Mouse (Mus musculus): ENCODE measurements around the gene Fam133b. TPM values are rescaled to one million over a fixed set of nuclear protein-coding genes. Genes with fewer than 3 reads are reported as not detected.

Fam133b gene
- total and polyA plus RNA-seq, 2 experiments from 2014 or later: 24.3 to 25.1 TPM

- Histone ChIP-seq H3K27me3 (ENCODE audit: insufficient read depth, low read length) (no peaks in the 10 kb centered on the region), H3K4me2 (ENCODE audit: low read depth, low read length, poor library complexity, severe bottlenecking) (no peak overlapping the region), H3K36me3 (ENCODE audit: insufficient read depth, low read length) (no peaks in the 10 kb centered on the region), H3K27ac (ENCODE audit: low read depth, low read length) (no peak overlapping the region), H3K9me3 (ENCODE audit: low read length) (no peaks in the 10 kb centered on the region), H3K9ac (replicated peaks; ENCODE audit: low read length, poor library complexity, severe bottlenecking) (no peak overlapping the region), H3K4me1 (ENCODE audit: insufficient read depth, low read length) (no peaks in the 10 kb centered on the region), H3K4me3 (ENCODE audit: low read depth, low read length) (no peak overlapping the region)
- ATAC-seq (ENCODE audit: low FRiP score) (no peak), DNase-seq (ENCODE audit: low spot score) (no peak)
- 93% methylated on average over 9 of the region's 9 CpGs for WGBS
- no peak for TF ChIP-seq CTCF (IDR thresholded peaks at IDR 0.05)
Measured at GRCm38 (mm10) chr5:3515477-3515876, 28.2 kb upstream of the Fam133b start.

GRCm38 (mm10) chr5:3516481-3517075, 27.1 kb upstream of the Fam133b start:
- H3K4me1 ChIP-seq (ENCODE audit: insufficient read depth, low read length): no peaks in the 10 kb centered on the region
- DNase-seq (ENCODE audit: low spot score): peak; percentile 82
- peak; percentile 71 for ATAC-seq (ENCODE audit: low FRiP score)
- no peaks in the 10 kb centered on the region for H3K9me3 ChIP-seq (ENCODE audit: low read length)
- no peak overlapping the region for H3K9ac ChIP-seq (replicated peaks; ENCODE audit: low read length, poor library complexity, severe bottlenecking)
- no peaks in the 10 kb centered on the region for H3K27me3 ChIP-seq (ENCODE audit: insufficient read depth, low read length)
- no peaks in the 10 kb centered on the region for H3K36me3 ChIP-seq (ENCODE audit: insufficient read depth, low read length)
- WGBS: 54% methylated on average over 9 of the region's 9 CpGs
- no peak overlapping the region for H3K27ac ChIP-seq (ENCODE audit: low read depth, low read length)
- peak; percentile 78 for TF ChIP-seq CTCF (IDR thresholded peaks at IDR 0.05)
- H3K4me3 ChIP-seq (ENCODE audit: low read depth, low read length): no peak overlapping the region
- H3K4me2 ChIP-seq (ENCODE audit: low read depth, low read length, poor library complexity, severe bottlenecking): no peak overlapping the region

DNA sequence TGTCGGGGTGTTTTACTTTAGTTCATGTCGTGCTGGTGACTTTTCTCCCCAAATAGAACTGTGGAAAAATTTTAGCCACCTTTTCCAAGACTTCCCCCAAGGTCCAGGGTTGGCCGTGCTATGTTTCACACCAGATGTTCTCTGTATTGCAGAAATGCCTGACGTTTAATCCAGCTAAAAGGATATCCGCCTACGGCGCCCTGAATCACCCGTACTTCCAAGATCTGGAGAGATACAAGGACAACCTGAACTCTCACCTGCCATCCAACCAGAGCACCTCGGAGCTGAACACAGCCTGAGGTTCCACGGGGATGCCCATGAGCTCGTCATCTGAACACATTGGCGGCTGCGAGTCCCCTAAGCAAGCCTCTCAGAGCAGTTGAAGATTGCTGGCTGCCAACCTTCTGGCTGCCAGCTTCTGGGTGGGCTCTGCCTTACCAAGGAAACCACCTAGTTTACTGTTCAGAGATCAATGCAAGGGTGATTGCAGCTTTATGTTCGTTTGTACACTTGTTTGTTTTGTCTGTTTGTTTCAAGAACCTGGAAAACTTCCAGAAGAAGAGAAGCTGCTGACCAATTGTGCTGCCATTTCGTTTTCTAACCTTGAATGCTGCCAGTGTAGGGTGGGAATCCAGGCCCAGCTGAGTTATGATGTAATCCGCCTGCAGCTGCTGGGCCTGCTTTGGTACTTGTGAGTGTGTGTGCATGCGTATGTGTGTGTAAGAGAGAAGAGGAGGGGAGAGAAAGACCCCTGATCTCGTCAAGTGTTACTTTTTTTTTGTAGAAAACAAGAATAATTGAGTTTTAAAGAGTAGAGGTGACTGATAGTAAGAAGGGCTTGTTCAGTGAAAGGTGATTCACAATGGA, 22.9 kb upstream of the Fam133b start:
- Histone ChIP-seq H3K4me2 (ENCODE audit: low read depth, low read length, poor library complexity, severe bottlenecking) (no peak overlapping the region), H3K4me1 (ENCODE audit: insufficient read depth, low read length) (no peaks in the 10 kb centered on the region), H3K9me3 (ENCODE audit: low read length) (no peaks in the 10 kb centered on the region), H3K27ac (ENCODE audit: low read depth, low read length) (no peak overlapping the region), H3K9ac (replicated peaks; ENCODE audit: low read length, poor library complexity, severe bottlenecking) (no peak overlapping the region), H3K36me3 (ENCODE audit: insufficient read depth, low read length) (no peaks in the 10 kb centered on the region), H3K4me3 (ENCODE audit: low read depth, low read length) (no peak overlapping the region), H3K27me3 (ENCODE audit: insufficient read depth, low read length) (no peaks in the 10 kb centered on the region)
- no peak for TF ChIP-seq CTCF (IDR thresholded peaks at IDR 0.05)
- ATAC-seq (ENCODE audit: low FRiP score) (no peak), DNase-seq (ENCODE audit: low spot score) (no peak)
- 84% methylated on average over 18 of the region's 18 CpGs for WGBS

DNA sequence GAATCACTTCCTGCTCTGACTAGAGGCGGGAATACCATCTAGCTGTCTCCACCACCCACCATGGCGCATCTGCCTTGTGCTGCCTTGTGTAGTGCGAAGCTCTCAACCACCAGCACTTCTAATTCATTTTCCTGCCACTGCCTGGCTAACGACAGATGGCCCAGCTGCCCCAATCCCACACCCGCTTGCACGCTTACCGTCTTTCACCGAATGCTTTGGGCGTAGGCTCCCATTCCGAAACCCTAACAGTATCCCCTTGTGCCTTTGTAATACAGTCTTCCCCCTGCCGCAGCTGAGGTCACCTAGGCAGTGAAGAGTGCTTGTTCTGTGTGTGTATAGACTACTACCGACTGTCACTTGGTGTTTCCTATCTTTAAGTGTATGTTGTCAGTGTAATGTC, 21.9 kb upstream of the Fam133b start:
- WGBS: 82% methylated on average over 12 of the region's 12 CpGs
- Histone ChIP-seq H3K36me3 (ENCODE audit: insufficient read depth, low read length) (no peaks in the 10 kb centered on the region), H3K9ac (replicated peaks; ENCODE audit: low read length, poor library complexity, severe bottlenecking) (no peak overlapping the region), H3K4me1 (ENCODE audit: insufficient read depth, low read length) (no peaks in the 10 kb centered on the region), H3K27me3 (ENCODE audit: insufficient read depth, low read length) (no peaks in the 10 kb centered on the region), H3K4me3 (ENCODE audit: low read depth, low read length) (no peak overlapping the region), H3K4me2 (ENCODE audit: low read depth, low read length, poor library complexity, severe bottlenecking) (no peak overlapping the region), H3K9me3 (ENCODE audit: low read length) (no peaks in the 10 kb centered on the region), H3K27ac (ENCODE audit: low read depth, low read length) (no peak overlapping the region)
- ATAC-seq (ENCODE audit: low FRiP score): no peak; the same call in 1 of the 2 replicates
- no peak for TF ChIP-seq CTCF (IDR thresholded peaks at IDR 0.05)
- no peak for DNase-seq (ENCODE audit: low spot score)

- no peak overlapping the region for H3K4me2 ChIP-seq (ENCODE audit: low read depth, low read length, poor library complexity, severe bottlenecking)
- no peaks in the 10 kb centered on the region for H3K9me3 ChIP-seq (ENCODE audit: low read length)
- 93% methylated on average over 10 of the region's 10 CpGs for WGBS
- H3K4me1 ChIP-seq (ENCODE audit: insufficient read depth, low read length): no peaks in the 10 kb centered on the region
- TF ChIP-seq CTCF (IDR thresholded peaks at IDR 0.05): no peak
- H3K27ac ChIP-seq (ENCODE audit: low read depth, low read length): no peak overlapping the region
- H3K4me3 ChIP-seq (ENCODE audit: low read depth, low read length): no peak overlapping the region
- no peak overlapping the region for H3K9ac ChIP-seq (replicated peaks; ENCODE audit: low read length, poor library complexity, severe bottlenecking)
- H3K27me3 ChIP-seq (ENCODE audit: insufficient read depth, low read length): no peaks in the 10 kb centered on the region
- H3K36me3 ChIP-seq (ENCODE audit: insufficient read depth, low read length): no peaks in the 10 kb centered on the region
- ATAC-seq (ENCODE audit: low FRiP score): no peak
- no peak for DNase-seq (ENCODE audit: low spot score)
Measured at GRCm38 (mm10) chr5:3522826-3523225, 20.8 kb upstream of the Fam133b start.

DNA sequence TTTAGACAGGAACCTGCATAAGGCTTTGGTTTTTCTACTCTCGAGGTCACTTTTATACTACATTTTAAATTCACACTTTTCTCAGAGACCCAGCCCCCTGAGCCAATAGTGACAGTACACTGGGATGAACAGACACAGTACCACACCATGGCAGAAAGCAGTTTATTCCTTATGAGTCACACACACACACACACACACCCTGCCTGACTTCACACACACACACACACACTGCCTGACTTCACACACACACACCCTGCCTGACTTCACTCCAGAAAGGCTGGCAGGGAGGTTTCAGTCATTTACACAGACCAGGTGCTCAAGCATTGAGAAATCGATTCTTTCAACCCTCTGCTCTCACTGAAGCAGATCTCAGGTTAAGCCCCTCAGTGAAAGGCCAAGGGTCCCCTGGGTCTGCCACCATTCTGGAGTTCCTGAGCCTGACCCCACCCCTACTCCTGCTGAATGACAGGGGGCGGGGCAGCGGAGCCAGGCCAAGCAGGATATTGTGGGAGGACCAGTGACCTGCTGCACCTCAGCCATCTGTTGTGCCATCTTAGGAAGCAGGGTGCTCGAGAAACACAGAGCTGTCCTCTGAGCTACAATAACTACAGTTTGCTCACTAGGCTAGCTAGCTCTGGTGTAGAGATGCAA, 16.5 kb upstream of the Fam133b start:
- Histone ChIP-seq H3K27me3 (ENCODE audit: insufficient read depth, low read length) (no peaks in the 10 kb centered on the region), H3K4me1 (ENCODE audit: insufficient read depth, low read length) (no peaks in the 10 kb centered on the region), H3K4me2 (ENCODE audit: low read depth, low read length, poor library complexity, severe bottlenecking) (no peak overlapping the region), H3K27ac (ENCODE audit: low read depth, low read length) (no peak overlapping the region), H3K9me3 (ENCODE audit: low read length) (no peaks in the 10 kb centered on the region), H3K4me3 (ENCODE audit: low read depth, low read length) (no peak overlapping the region), H3K9ac (replicated peaks; ENCODE audit: low read length, poor library complexity, severe bottlenecking) (no peak overlapping the region), H3K36me3 (ENCODE audit: insufficient read depth, low read length) (no peaks in the 10 kb centered on the region)
- ATAC-seq (ENCODE audit: low FRiP score) (no peak), DNase-seq (ENCODE audit: low spot score) (no peak)
- no peak for TF ChIP-seq CTCF (IDR thresholded peaks at IDR 0.05)
- 38% methylated on average over 5 of the region's 5 CpGs for whole genome bisulfite sequencing

Measured in midbrain, postnatal 0 days (tissue).